ENCODE assay signal across 14 mouse cellular contexts in genomic region chr6:86765637-86766059, GRCm38 (mm10). TPM values are rescaled to one million over a fixed set of nuclear protein-coding genes. Genes with fewer than 3 reads are reported as not detected.
DNase-seq lines count a peak whose midpoint lies in the region; ATAC-seq and TF ChIP-seq lines count a peak whose summit lies in the region.
"Had no signal": no experiment of that assay in that cellular context is flagged by ENCODE, and none has a peak within 500 bp of the region (broad histone marks: within the 10 kb centered on the region; RNA-seq: fewer than 3 reads in every experiment).

No protein-coding gene starts in this region.

- peak; percentile 63 for ATAC-seq in liver, embryonic 12.5 days
- peak; percentile 68 for ATAC-seq in neutrophil, adult 5-6 weeks (ENCODE audit: extremely low read depth, insufficient number of reproducible peaks, low FRiP score, poor library complexity, severe bottlenecking)
- no peak for ATAC-seq in forebrain, postnatal 0 days

- no peak overlapping the region for H3K9ac ChIP-seq in liver, embryonic 12.5 days
- no peak overlapping the region for H3K9ac ChIP-seq in forebrain, postnatal 0 days
- H3K9ac ChIP-seq: embryonic facial prominence, embryonic 15.5 days; neural tube, embryonic 12.5 days had no signal

- 49% methylated on average over 6 of the region's 6 CpGs for WGBS in liver, embryonic 12.5 days (ENCODE audit: insufficient replicate concordance)
- 69% methylated on average over 6 of the region's 6 CpGs for WGBS in heart, embryonic 10.5 days
- WGBS in forebrain, postnatal 0 days: 77% methylated on average over 6 of the region's 6 CpGs

- intact Hi-C loops in heart, postnatal 25 days (cut with DNase I): loop anchor here (2.0 kb wide), 1 partner anchor 21 kb away; no protein-coding TSS in a partner anchor

- DNase-seq in B cell, adult 2 months: peak; percentile 27 to 30
- peak; percentile 84 for DNase-seq in kidney, adult 11 months
- DNase-seq in heart, embryonic 10.5 days (ENCODE audit: low spot score): no peak
- no peak for DNase-seq in heart, postnatal 25 days (ENCODE audit: low spot score)
- no peak for DNase-seq in forebrain, postnatal 0 days
- no peak for DNase-seq in embryo, embryonic 10.5 days (ENCODE audit: low spot score)
- DNase-seq: adrenal gland, postnatal 10 days; cerebellum, adult 8-10 months; gastrocnemius, postnatal 10 days had no signal

- peak overlapping the region; percentile 61 for H3K27ac ChIP-seq in liver, embryonic 12.5 days
- H3K27ac ChIP-seq in heart, embryonic 10.5 days: no peak overlapping the region
- no peak overlapping the region for H3K27ac ChIP-seq in forebrain, postnatal 0 days (ENCODE audit: low read depth, low read length)
- H3K27ac ChIP-seq: embryonic facial prominence, embryonic 15.5 days; left cerebral cortex, adult 2 months; neural tube, embryonic 12.5 days had no signal

- no peak overlapping the region for H3K4me3 ChIP-seq in liver, embryonic 12.5 days
- no peak overlapping the region for H3K4me3 ChIP-seq in heart, embryonic 10.5 days
- H3K4me3 ChIP-seq in forebrain, postnatal 0 days (ENCODE audit: low read depth, low read length): no peak overlapping the region
- H3K4me3 ChIP-seq: embryonic facial prominence, embryonic 15.5 days; left cerebral cortex, adult 2 months; neural tube, embryonic 12.5 days had no signal

- H3K36me3 ChIP-seq in liver, embryonic 12.5 days: no peaks in the 10 kb centered on the region; the same call in 1 of the 2 replicates
- no peaks in the 10 kb centered on the region for H3K36me3 ChIP-seq in heart, embryonic 10.5 days
- H3K36me3 ChIP-seq in forebrain, postnatal 0 days (ENCODE audit: insufficient read depth): no peaks in the 10 kb centered on the region
- H3K36me3 ChIP-seq: embryonic facial prominence, embryonic 15.5 days; neural tube, embryonic 12.5 days had no signal

- no peaks in the 10 kb centered on the region for H3K27me3 ChIP-seq in liver, embryonic 12.5 days (replicated peaks)
- H3K27me3 ChIP-seq in heart, embryonic 10.5 days (ENCODE audit: insufficient read depth, poor library complexity, severe bottlenecking): no peaks in the 10 kb centered on the region
- H3K27me3 ChIP-seq in forebrain, postnatal 0 days (ENCODE audit: insufficient read depth, low read length): no peaks in the 10 kb centered on the region
- H3K27me3 ChIP-seq: embryonic facial prominence, embryonic 15.5 days; neural tube, embryonic 12.5 days had no signal

- peak overlapping the region; percentile 6; the same call in 1 of the 2 replicates for H3K4me2 ChIP-seq in liver, embryonic 12.5 days
- H3K4me2 ChIP-seq in forebrain, postnatal 0 days (ENCODE audit: low read depth): no peak overlapping the region
- H3K4me2 ChIP-seq: embryonic facial prominence, embryonic 15.5 days; neural tube, embryonic 12.5 days had no signal

- H3K4me1 ChIP-seq in liver, embryonic 12.5 days: no peaks in the 10 kb centered on the region
- H3K4me1 ChIP-seq in heart, embryonic 10.5 days: 0 out of 2 replicates have a peak, but pooled peaks cover 3% of the 10 kb centered on the region
- no peaks in the 10 kb centered on the region for H3K4me1 ChIP-seq in forebrain, postnatal 0 days (ENCODE audit: insufficient read depth)
- H3K4me1 ChIP-seq: embryonic facial prominence, embryonic 15.5 days; neural tube, embryonic 12.5 days had no signal

- no peak for TF ChIP-seq CTCF in forebrain, postnatal 0 days (IDR thresholded peaks at IDR 0.05; ENCODE audit: low read depth)

- H3K9me3 ChIP-seq in liver, embryonic 12.5 days (replicated peaks): no peaks in the 10 kb centered on the region
- no peaks in the 10 kb centered on the region for H3K9me3 ChIP-seq in heart, embryonic 10.5 days
- H3K9me3 ChIP-seq in forebrain, postnatal 0 days (ENCODE audit: low read length): no peaks in the 10 kb centered on the region
- H3K9me3 ChIP-seq: embryonic facial prominence, embryonic 15.5 days; neural tube, embryonic 12.5 days had no signal

RNA-seq across cellular contexts. Expression of gene Anxa4, which starts 27.7 kb away (rescaled TPM):
- polyA plus RNA-seq in liver, embryonic 12.5 days (2016; fragmentation: Nextera tagmentation; extraction: Ambion mirVana): 27.0 and 27.9 TPM in 2 replicates
- 12.5 and 14.9 TPM in 2 replicates for total RNA-seq in neutrophil, adult 5-6 weeks (2017)
- polyA plus RNA-seq in heart, embryonic 10.5 days (2016; fragmentation: Nextera tagmentation; extraction: Ambion mirVana): 9.9 and 16.7 TPM in 2 replicates
- total RNA-seq in heart, postnatal 25 days (2021): 10 to 100 TPM; 30.1 to 31.5 TPM
- 3.8 and 4.0 TPM in 2 replicates for total RNA-seq in forebrain, postnatal 0 days (2014; rRNA removed)
- polyA plus RNA-seq in forebrain, postnatal 0 days (2015; fragmentation: Nextera tagmentation; extraction: Ambion mirVana): 5.3 and 5.8 TPM in 2 replicates

RNA-seq across cellular contexts. Expression of gene Gmcl1, which starts 32.5 kb away (rescaled TPM):
- 17.5 and 17.8 TPM in 2 replicates for polyA plus RNA-seq in liver, embryonic 12.5 days (2016; fragmentation: Nextera tagmentation; extraction: Ambion mirVana)
- 27.6 and 33.4 TPM in 2 replicates for total RNA-seq in neutrophil, adult 5-6 weeks (2017)
- polyA plus RNA-seq in heart, embryonic 10.5 days (2016; fragmentation: Nextera tagmentation; extraction: Ambion mirVana): 19.1 and 26.3 TPM in 2 replicates
- total RNA-seq in heart, postnatal 25 days (2021): 1 to 10 TPM; 4.7 to 5.7 TPM
- 19.5 and 23.6 TPM in 2 replicates for total RNA-seq in forebrain, postnatal 0 days (2014; rRNA removed)
- polyA plus RNA-seq in forebrain, postnatal 0 days (2015; fragmentation: Nextera tagmentation; extraction: Ambion mirVana): 19.5 and 26.5 TPM in 2 replicates

Comparison
In these comparisons a context has a peak if more than half of its experiments do, and no peak if none do; other contexts are left out.
1. DNase-seq: peak in B cell, adult 2 months (2 of 2) and kidney, adult 11 months (single experiment); none in heart, embryonic 10.5 days (single experiment), heart, postnatal 25 days (single experiment), forebrain, postnatal 0 days (single experiment) and embryo, embryonic 10.5 days (single experiment).